In genomic region chr8:113581098-113581497, GRCm38 (mm10) we compare ENCODE assay signal across 17 mouse cellular contexts. TPM values are rescaled to one million over a fixed set of nuclear protein-coding genes. Genes with fewer than 3 reads are reported as not detected.
DNase-seq lines count a peak whose midpoint lies in the region; ATAC-seq lines count a peak whose summit lies in the region.
"Had no signal": no experiment of that assay in that cellular context is flagged by ENCODE, and none has a peak within 500 bp of the region (broad histone marks: within the 10 kb centered on the region; RNA-seq: fewer than 3 reads in every experiment).

No protein-coding gene starts in this region.

- H3K9me3 ChIP-seq in heart, embryonic 14.5 days (ENCODE audit: control insufficient read depth, low read length): no peaks in the 10 kb centered on the region
- no peaks in the 10 kb centered on the region for H3K9me3 ChIP-seq in heart, embryonic 10.5 days
- H3K9me3 ChIP-seq: forebrain, embryonic 10.5 days; intestine, embryonic 15.5 days had no signal

- WGBS in heart, embryonic 14.5 days: 20% methylated on average over 10 of the region's 10 CpGs
- 23% methylated on average over 10 of the region's 10 CpGs for WGBS in heart, embryonic 10.5 days

- no peak overlapping the region for H3K4me3 ChIP-seq in heart, embryonic 14.5 days (ENCODE audit: control insufficient read depth in 1 of 2, insufficient read depth in 1 of 2, low read depth in 1 of 2, low read length in 2 of 2)
- no peak overlapping the region for H3K4me3 ChIP-seq in heart, embryonic 10.5 days
- H3K4me3 ChIP-seq: forebrain, embryonic 10.5 days; intestine, embryonic 15.5 days had no signal

- ATAC-seq in heart, embryonic 14.5 days (ENCODE audit: insufficient number of reproducible peaks, insufficient read depth, low FRiP score, low read depth): 0 out of 2 replicates have a peak, but pooled peaks have one; percentile 35
- ATAC-seq in granulocyte monocyte progenitor cell, adult 5-6 weeks (replicated peaks; ENCODE audit: poor library complexity, severe bottlenecking): peak; percentile 86
- ATAC-seq: intestine, embryonic 15.5 days; Patski had no signal

- H3K4me2 ChIP-seq in heart, embryonic 14.5 days (ENCODE audit: low read length): peak overlapping the region; percentile 46
- H3K4me2 ChIP-seq: intestine, embryonic 15.5 days had no signal

- H3K9ac ChIP-seq in heart, embryonic 14.5 days (ENCODE audit: low read length): no peak overlapping the region
- H3K9ac ChIP-seq: intestine, embryonic 15.5 days had no signal

- peaks cover 12 to 13% of the 10 kb centered on the region in 2 experiments for H3K4me1 ChIP-seq in heart, embryonic 14.5 days (ENCODE audit: control insufficient read depth in 2 of 2, insufficient read depth in 2 of 2, low read length in 2 of 2)
- H3K4me1 ChIP-seq in heart, embryonic 10.5 days: peaks cover 12% of the 10 kb centered on the region

- no peak for DNase-seq in heart, embryonic 10.5 days (ENCODE audit: low spot score)
- DNase-seq in brain, adult 2 months (ENCODE audit: low read depth, low spot score): peak; percentile 59
- DNase-seq in lung, postnatal 36 days: peak; percentile 41
- no peak for DNase-seq in right cerebral cortex, postnatal 4 days
- no peak for DNase-seq in gastrocnemius, postnatal 36 days
- no peak for DNase-seq in kidney, adult 18-20 months
- DNase-seq: adrenal gland, postnatal 10 days; gastrocnemius, postnatal 14 days; kidney, postnatal 25 days; liver; retina, postnatal 1 day; thymus, postnatal 25 days had no signal

- no peaks in the 10 kb centered on the region for H3K36me3 ChIP-seq in heart, embryonic 14.5 days (ENCODE audit: control insufficient read depth, insufficient read depth, low read length)
- no peaks in the 10 kb centered on the region for H3K36me3 ChIP-seq in heart, embryonic 10.5 days
- H3K36me3 ChIP-seq: forebrain, embryonic 10.5 days; intestine, embryonic 15.5 days had no signal

- H3K27ac ChIP-seq in heart, embryonic 14.5 days (replicated peaks in 1 of 2; ENCODE audit: control insufficient read depth in 1 of 2, insufficient read depth in 1 of 2, low read depth in 2 of 2, low read length in 2 of 2): peak overlapping the region in 1 of 2 experiments; percentile 17; a peak in 1 of 4 replicates
- H3K27ac ChIP-seq in heart, embryonic 10.5 days: no peak overlapping the region
- H3K27ac ChIP-seq: forebrain, embryonic 10.5 days; intestine, embryonic 15.5 days had no signal

- no peaks in the 10 kb centered on the region for H3K27me3 ChIP-seq in heart, embryonic 14.5 days (ENCODE audit: control insufficient read depth, insufficient read depth, low read length)
- no peaks in the 10 kb centered on the region for H3K27me3 ChIP-seq in heart, embryonic 10.5 days (ENCODE audit: insufficient read depth, poor library complexity, severe bottlenecking)
- H3K27me3 ChIP-seq: intestine, embryonic 15.5 days had no signal

- intact Hi-C loops in gastrocnemius, postnatal 36 days (cut with DNase I): no loop called here

RNA-seq across cellular contexts. Expression of gene Mon1b, which starts 54.3 kb away (rescaled TPM):
- polyA plus RNA-seq in heart, embryonic 14.5 days (2014; fragmentation: Nextera tagmentation; extraction: Ambion mirVana): 4.5 and 5.1 TPM in 2 replicates
- 6.6 and 6.8 TPM in 2 replicates for polyA plus RNA-seq in heart, embryonic 10.5 days (2016; fragmentation: Nextera tagmentation; extraction: Ambion mirVana)
- total RNA-seq in granulocyte monocyte progenitor cell, adult 5-6 weeks (2014; fragmentation: Nextera tagmentation): 15.4 and 16.8 TPM in 2 replicates
- 13.7 and 15.0 TPM in 2 replicates for total RNA-seq in granulocyte monocyte progenitor cell, adult 5-6 weeks (2017)
- 1 to 10 TPM; 2.4 to 3.3 TPM for total RNA-seq in gastrocnemius, postnatal 36 days (2021)

Comparison
In these comparisons a context has a peak if more than half of its experiments do, and no peak if none do; other contexts are left out.
1. DNase-seq: peak in brain, adult 2 months (single experiment) and lung, postnatal 36 days (single experiment); none in heart, embryonic 10.5 days (single experiment), right cerebral cortex, postnatal 4 days (single experiment), gastrocnemius, postnatal 36 days (0 of 2) and kidney, adult 18-20 months (single experiment).